Mouse (Mus musculus) kidney, embryonic 14.5 days (tissue): ENCODE results near the gene Ube2q2. TPM values are rescaled to one million over a fixed set of nuclear protein-coding genes. Genes with fewer than 3 reads are reported as not detected.

Source experiments
- ATAC-seq: fragments of 200-750 bp; cut with Nextera tagmentation; 2 replicates; pipeline ENCODE4 v1.8.0; 2017; ENCODE audit warnings: moderate number of reproducible peaks, mild to moderate bottlenecking, moderate TSS enrichment, moderate library complexity; ENCODE audit not compliant: low FRiP score, low TSS enrichment
- H3K27ac ChIP-seq: fragments of 300-500 bp; sonication (generic); 2 replicates; pipeline ENCODE4 v1.5.1; 2014; ENCODE audit warnings: low read depth, mild to moderate bottlenecking, low read length, moderate library complexity, mixed read lengths
- H3K27me3 ChIP-seq: fragments of 300-500 bp; sonication (generic); 2 replicates; pipeline ENCODE4 v1.6.1; 2014; ENCODE audit warnings: mild to moderate bottlenecking, low read length; ENCODE audit not compliant: control insufficient read depth, insufficient read depth
- H3K36me3 ChIP-seq: fragments of 300-500 bp; sonication (generic); 2 replicates; pipeline ENCODE4 v1.6.1; 2014; ENCODE audit warnings: low read length, mixed read lengths; ENCODE audit not compliant: control insufficient read depth, insufficient read depth
- H3K4me1 ChIP-seq: fragments of 300-500 bp; sonication (generic); 2 replicates; pipeline ENCODE4 v1.6.1; 2014; ENCODE audit warnings: low read length, mixed read lengths; ENCODE audit not compliant: control insufficient read depth, insufficient read depth
- H3K4me2 ChIP-seq: fragments of 300-500 bp; sonication (generic); replicated peaks from 2 replicates; pipeline ENCODE4 v1.6.1; 2014; ENCODE audit warnings: low read depth, mild to moderate bottlenecking, low read length
- H3K4me3 ChIP-seq: fragments of 300-500 bp; sonication (generic); 2 replicates; pipeline ENCODE4 v1.5.1; 2014; ENCODE audit warnings: mild to moderate bottlenecking, low read length
- H3K9ac ChIP-seq: fragments of 300-500 bp; sonication (generic); 2 replicates; pipeline ENCODE4 v1.6.1; 2014; ENCODE audit warnings: low read depth, mild to moderate bottlenecking, low read length, moderate library complexity
- H3K9me3 ChIP-seq: fragments of 300-500 bp; sonication (generic); 2 replicates; pipeline ENCODE4 v1.6.1; 2016; ENCODE audit warnings: low read length; ENCODE audit not compliant: control insufficient read depth
- WGBS: fragments of 180-500 bp; shearing (Covaris S2); extraction: QIAGEN DNeasy Blood & Tissue Kit; methylation state at CpG from one replicate; pipeline ENCODE4 v1.1.7; 2014; 5-methylcytosine and 5-hydroxymethylcytosine counted together
- polyA plus RNA-seq: library from polyadenylated mRNA; unstranded; fragments of >200 nt; fragmentation: Nextera tagmentation; extraction: Ambion mirVana; gene quantifications from 2 replicates; pipeline ENCODE4 v1.2.1, GENCODE M21; 2014

Ube2q2 gene
- polyA plus RNA-seq, 1 experiment from 2014 or later, result 40.8 TPM

DNA sequence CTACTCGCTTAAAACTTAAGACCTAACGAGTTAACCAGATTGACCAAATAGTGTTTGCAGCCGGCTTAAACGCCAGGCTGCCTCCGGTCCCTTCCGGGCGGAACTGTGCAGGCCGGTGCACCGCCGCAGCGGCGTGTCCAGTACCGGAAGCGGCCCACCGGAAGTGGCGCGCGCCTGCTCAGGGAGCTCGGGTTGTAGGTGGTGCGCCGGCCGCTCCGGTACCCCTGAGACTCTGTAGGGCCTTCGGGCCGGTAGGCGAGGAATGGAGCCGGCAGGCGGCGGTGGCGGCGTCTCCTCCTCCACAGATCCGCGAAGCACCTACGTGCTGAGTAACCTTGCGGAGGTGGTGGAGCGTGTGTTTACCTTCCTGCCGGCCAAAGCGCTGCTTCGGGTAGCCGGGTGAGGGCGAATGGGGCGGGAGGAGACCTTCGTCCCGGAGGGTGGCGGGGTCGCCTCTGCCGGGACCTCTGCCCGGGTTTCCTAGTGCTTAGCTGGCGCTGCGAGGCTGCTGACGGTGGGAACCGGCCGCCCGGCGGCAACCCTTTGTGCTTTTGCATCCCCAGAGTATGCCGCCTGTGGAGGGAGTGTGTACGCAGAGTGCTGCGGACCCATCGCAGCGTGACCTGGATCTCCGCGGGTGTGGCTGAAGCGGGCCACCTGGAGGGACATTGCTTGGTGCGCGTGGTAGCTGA is 60.3 kb downstream of the Ube2q2 start, which contains the start of gene Fbxo22:
Gene Fbxo22 (plus strand): TSS at position 136 of the 692 bp plus-strand sequence.
- Histone ChIP-seq H3K9ac (peak within 1 kb of the TSS; percentile 81), H3K4me1 (peaks cover 17% of the 10 kb centered on the region), H3K9me3 (no peaks in the 10 kb centered on the region), H3K27me3 (no peaks in the 10 kb centered on the region), H3K36me3 (peaks cover 4% of the 10 kb centered on the region; the same call in 1 of the 2 replicates), H3K4me2 (peak within 1 kb of the TSS; percentile 44), H3K4me3 (peak within 1 kb of the TSS; percentile 77), H3K27ac (peak within 1 kb of the TSS; percentile 80)
- WGBS, result under 1% methylated on average over 64 of the region's 65 CpGs
- ATAC-seq, result peak; percentile 99

DNA sequence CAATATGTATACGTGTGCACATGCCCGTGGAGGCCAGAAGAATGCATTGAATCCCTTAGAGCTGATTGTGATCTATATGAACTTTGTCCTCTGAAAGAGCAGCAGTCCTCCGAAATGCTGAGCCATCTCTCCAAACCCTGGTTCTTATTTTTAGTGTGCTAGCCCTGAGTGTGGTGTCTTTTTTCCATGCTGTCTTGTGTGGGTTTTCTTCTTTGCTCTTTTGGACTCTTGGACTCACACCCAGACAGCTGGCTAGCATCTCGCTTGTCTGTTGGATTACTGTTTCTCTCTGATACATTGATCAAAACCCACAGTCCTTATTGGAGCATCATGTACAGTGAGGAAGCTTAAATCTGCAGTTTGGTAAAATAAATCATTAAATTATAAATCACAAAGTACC is 63.0 kb downstream of the Ube2q2 start:
- H3K27ac ChIP-seq, result no peak overlapping the region
- no peak overlapping the region for H3K9ac ChIP-seq
- no peak for ATAC-seq
- no peaks in the 10 kb centered on the region for H3K9me3 ChIP-seq
- no peak overlapping the region for H3K4me3 ChIP-seq
- peaks cover 17% of the 10 kb centered on the region for H3K4me1 ChIP-seq
- H3K27me3 ChIP-seq, result no peaks in the 10 kb centered on the region
- no peak overlapping the region for H3K4me2 ChIP-seq
- peaks cover 31% of the 10 kb centered on the region for H3K36me3 ChIP-seq
- WGBS, result 77% methylated on average over 4 of the region's 4 CpGs

DNA sequence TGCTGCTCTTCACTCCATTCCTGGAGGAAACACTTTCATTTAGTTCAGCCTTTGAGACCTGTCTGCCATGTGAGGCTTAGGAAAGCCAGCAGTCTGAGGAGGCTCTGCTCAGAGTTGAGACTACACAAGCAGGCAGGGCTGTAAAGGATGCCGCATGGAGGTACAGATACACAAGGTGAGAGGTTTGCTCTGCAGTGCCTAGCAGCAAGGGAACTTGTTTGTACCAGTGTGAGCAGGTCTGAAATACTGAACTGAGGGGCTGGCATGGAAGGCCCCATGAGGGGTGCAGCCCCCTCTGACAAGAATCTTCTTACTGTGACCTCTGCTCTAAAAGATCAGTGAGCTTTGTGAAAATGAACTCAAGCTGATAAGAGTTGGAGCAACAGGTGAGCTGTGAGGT is 64.7 kb downstream of the Ube2q2 start:
- Histone ChIP-seq H3K4me3 (no peak overlapping the region), H3K36me3 (peaks cover 48% of the 10 kb centered on the region), H3K4me2 (no peak overlapping the region), H3K9me3 (no peaks in the 10 kb centered on the region), H3K27ac (no peak overlapping the region), H3K9ac (no peak overlapping the region), H3K4me1 (peaks cover 13% of the 10 kb centered on the region), H3K27me3 (no peaks in the 10 kb centered on the region)
- 96% methylated on average over 1 of the region's 1 CpGs for WGBS
- no peak for ATAC-seq

DNA sequence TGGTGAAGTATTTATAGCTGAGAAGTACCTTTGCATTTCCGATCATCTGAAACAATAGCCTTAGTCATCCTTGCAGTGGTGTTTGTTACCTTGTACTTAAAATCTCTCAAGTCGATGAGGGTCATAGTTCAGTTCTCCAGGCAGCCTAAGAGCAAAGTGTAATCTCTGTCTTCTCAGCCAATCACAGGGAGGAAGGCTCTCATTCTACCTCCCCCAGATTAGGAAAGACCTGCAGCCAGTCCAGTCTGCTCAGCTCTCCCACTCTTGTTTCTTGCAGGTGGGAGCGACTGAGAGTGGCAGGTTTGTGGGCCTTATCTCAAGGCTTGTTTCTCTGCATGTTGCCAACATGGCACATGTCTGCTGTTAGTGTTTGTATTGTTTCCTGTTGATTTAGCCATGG is 66.4 kb downstream of the Ube2q2 start:
- Histone ChIP-seq H3K9ac (no peak overlapping the region), H3K4me1 (peaks cover 6% of the 10 kb centered on the region), H3K4me2 (no peak overlapping the region), H3K4me3 (no peak overlapping the region), H3K27me3 (no peaks in the 10 kb centered on the region), H3K36me3 (peaks cover 64% of the 10 kb centered on the region), H3K9me3 (no peaks in the 10 kb centered on the region), H3K27ac (no peak overlapping the region)
- WGBS, result 65% methylated on average over 3 of the region's 3 CpGs
- ATAC-seq, result no peak

DNA sequence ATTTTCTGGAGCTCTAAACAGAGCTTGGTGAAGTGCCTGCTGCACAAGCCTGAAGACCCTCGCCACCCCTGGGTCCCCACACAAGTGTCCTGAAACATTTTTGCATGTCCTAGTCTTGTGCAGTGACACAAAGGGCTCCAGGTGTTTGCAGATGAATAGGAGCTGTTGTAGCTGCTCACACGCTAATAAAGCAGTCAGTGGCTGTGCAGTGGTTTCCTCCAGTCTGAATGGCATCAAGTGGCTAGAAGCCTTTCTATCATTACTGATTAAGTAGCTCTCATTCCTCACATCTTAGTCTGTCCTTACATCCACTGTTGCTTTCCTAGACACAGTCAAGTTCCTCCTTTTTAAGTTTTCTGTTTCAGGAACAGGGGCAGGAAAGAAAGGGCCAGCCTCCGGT is 67.0 kb downstream of the Ube2q2 start:
- no peak overlapping the region for H3K9ac ChIP-seq
- ATAC-seq, result no peak
- H3K9me3 ChIP-seq, result no peaks in the 10 kb centered on the region
- H3K36me3 ChIP-seq, result peaks cover 70% of the 10 kb centered on the region
- H3K4me3 ChIP-seq, result no peak overlapping the region
- H3K27me3 ChIP-seq, result no peaks in the 10 kb centered on the region
- H3K27ac ChIP-seq, result no peak overlapping the region
- H3K4me1 ChIP-seq, result 0 out of 2 replicates have a peak, but pooled peaks cover under 1% of the 10 kb centered on the region
- no peak overlapping the region for H3K4me2 ChIP-seq
- 78% methylated on average over 3 of the region's 3 CpGs for WGBS

DNA sequence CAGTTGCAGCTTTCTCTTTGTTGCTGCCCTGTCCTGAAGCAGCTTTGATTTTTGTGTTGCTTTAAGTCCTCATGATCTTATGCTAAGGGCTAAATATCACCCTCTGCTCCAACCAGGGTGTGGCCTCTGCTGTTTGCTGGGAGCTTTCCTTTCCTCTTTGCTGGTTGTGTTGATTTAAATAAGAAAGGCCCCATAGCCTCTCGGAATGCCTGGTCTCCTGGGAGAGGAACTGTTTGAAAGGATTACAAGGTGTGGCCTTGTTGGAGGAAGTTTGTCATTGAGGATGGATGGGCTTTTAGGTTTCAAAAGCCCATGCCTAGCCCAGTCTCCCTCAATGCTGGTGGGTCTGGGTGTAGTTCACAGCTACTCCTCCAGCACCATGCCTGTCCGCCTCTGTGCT is 67.4 kb downstream of the Ube2q2 start:
- no peak overlapping the region for H3K4me3 ChIP-seq
- no peaks in the 10 kb centered on the region for H3K27me3 ChIP-seq
- H3K9me3 ChIP-seq, result no peaks in the 10 kb centered on the region
- H3K4me1 ChIP-seq, result no peaks in the 10 kb centered on the region
- H3K36me3 ChIP-seq, result peaks cover 74% of the 10 kb centered on the region
- H3K4me2 ChIP-seq, result no peak overlapping the region
- no peak overlapping the region for H3K9ac ChIP-seq
- no peak for ATAC-seq
- 74% methylated on average over 2 of the region's 2 CpGs for WGBS
- H3K27ac ChIP-seq, result no peak overlapping the region

DNA sequence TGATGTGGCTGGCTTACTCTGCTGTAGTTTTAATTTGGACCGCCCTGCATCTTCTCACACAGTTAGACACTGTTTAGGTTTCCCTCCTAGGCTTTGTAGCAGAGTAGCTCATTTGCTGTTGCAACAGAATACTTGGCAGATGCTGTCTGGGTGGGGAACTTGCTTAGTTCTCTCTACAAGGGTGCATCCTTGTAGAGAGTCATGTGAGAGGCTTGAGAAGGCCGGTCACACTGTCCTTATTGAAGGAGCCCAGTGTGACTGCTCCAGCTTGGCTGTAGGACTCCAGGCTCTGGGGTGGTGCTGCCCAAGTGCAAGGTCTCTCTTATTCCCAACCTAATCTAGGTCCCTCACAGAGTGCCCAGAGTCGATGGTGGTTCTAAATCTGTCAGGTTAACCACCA is 68.7 kb downstream of the Ube2q2 start:
- H3K27me3 ChIP-seq, result no peaks in the 10 kb centered on the region
- no peaks in the 10 kb centered on the region for H3K4me1 ChIP-seq
- ATAC-seq, result no peak
- H3K9me3 ChIP-seq, result no peaks in the 10 kb centered on the region
- H3K27ac ChIP-seq, result no peak overlapping the region
- no peak overlapping the region for H3K4me3 ChIP-seq
- H3K4me2 ChIP-seq, result no peak overlapping the region
- 94% methylated on average over 3 of the region's 3 CpGs for WGBS
- H3K36me3 ChIP-seq, result peaks cover 87% of the 10 kb centered on the region
- no peak overlapping the region for H3K9ac ChIP-seq

DNA sequence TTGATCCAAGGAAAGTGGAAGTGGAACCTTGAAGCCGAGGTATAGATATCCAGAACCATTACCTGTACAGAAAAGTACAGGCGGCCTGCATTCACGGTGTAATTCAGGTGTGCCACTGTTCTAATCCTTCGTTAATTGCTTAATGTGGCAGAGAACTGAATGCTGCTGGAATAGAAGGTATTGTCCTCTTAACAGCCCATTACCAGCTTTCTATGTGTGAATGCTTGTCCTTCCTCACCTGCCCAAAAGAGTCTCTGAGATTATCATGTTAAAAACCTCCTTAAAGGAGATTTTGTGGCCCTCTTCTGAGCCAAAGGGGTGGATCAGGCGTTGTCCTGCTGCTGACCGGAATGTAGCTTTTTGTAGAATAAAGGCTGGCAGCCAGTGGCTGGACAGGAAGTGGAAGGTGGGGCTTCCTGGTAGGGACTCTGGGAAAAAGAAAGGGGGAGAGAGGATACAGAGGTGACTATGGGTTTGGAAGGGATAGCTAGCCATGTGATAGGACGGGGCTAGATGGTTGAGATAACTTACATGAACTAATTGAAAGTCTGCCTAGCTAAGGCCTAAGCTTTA is 76.6 kb downstream of the Ube2q2 start:
- H3K27me3 ChIP-seq, result no peaks in the 10 kb centered on the region
- H3K9me3 ChIP-seq, result no peaks in the 10 kb centered on the region
- 90% methylated on average over 7 of the region's 7 CpGs for WGBS
- no peak overlapping the region for H3K4me3 ChIP-seq
- H3K4me2 ChIP-seq, result no peak overlapping the region
- H3K4me1 ChIP-seq, result no peaks in the 10 kb centered on the region
- peaks cover 46% of the 10 kb centered on the region for H3K36me3 ChIP-seq
- ATAC-seq, result no peak
- H3K9ac ChIP-seq, result no peak overlapping the region
- no peak overlapping the region for H3K27ac ChIP-seq

DNA sequence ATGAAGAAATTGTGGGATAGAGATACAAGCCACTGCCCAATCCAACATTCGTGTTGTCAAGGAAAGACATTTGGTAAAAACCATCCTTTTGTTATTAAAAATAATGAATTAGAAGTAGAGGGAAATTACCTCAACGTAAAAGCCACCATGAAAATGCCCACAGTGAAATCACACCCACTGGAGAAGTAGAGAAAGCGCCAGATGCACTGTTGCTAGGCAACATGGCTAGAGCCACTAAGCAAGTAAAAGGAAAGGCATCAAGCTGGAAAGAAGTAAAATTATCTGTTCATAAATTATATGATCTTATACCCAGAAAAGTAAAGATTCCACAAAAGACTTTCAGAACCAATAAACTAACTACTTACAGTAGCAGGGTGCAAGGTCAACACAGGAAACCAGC is 77.6 kb downstream of the Ube2q2 start:
- no peaks in the 10 kb centered on the region for H3K9me3 ChIP-seq
- H3K9ac ChIP-seq, result no peak overlapping the region
- ATAC-seq, result no peak
- H3K27ac ChIP-seq, result no peak overlapping the region
- H3K27me3 ChIP-seq, result no peaks in the 10 kb centered on the region
- no peak overlapping the region for H3K4me3 ChIP-seq
- H3K4me2 ChIP-seq, result no peak overlapping the region
- H3K4me1 ChIP-seq, result no peaks in the 10 kb centered on the region
- H3K36me3 ChIP-seq, result peaks cover 36% of the 10 kb centered on the region
- 92% methylated on average over 3 of the region's 3 CpGs for WGBS
